Mouse (Mus musculus) frontal cortex, postnatal 10 days (tissue): ENCODE measurements around the gene Pole2.
"Not testable (repeated sequence)": the region's sequence is repeated elsewhere in the genome, so short reads cannot be mapped to it uniquely, and the experiment has no call there.

Source experiments
- DNase-seq, 2 experiments: peaks; one replicate each; pipeline ENCODE4 v3.0.0; 2022; ENCODE audit warnings: low spot score in 2 of 2, mixed read lengths in 1 of 2

Gene Pole2

GRCm38 (mm10) chr12:69179371-69179770, 48.6 kb downstream of the Pole2 start:
- no peak for DNase-seq

- no peak for DNase-seq
Observed at GRCm38 (mm10) chr12:69177526-69177925, 50.5 kb downstream of the Pole2 start.

GRCm38 (mm10) chr12:69175975-69176374, 52.0 kb downstream of the Pole2 start:
- no peak for DNase-seq

- no peak for DNase-seq
Observed at GRCm38 (mm10) chr12:69171307-69171706, 56.7 kb downstream of the Pole2 start.

GRCm38 (mm10) chr12:69168461-69169106, 59.4 kb downstream of the Pole2 start, which contains the start of gene Lrr1:
Gene Lrr1 (plus strand): TSS chr12:69168814.
- DNase-seq = peak; percentile 57 to 81

GRCm38 (mm10) chr12:69167656-69168460, 60.1 kb downstream of the Pole2 start:
- no peak for DNase-seq

- not testable (repeated sequence) for DNase-seq
Observed at GRCm38 (mm10) chr12:69166861-69167581, 61.0 kb downstream of the Pole2 start.

- DNase-seq = no peak
Observed at GRCm38 (mm10) chr12:69164904-69165303, 63.1 kb downstream of the Pole2 start.

- not testable (repeated sequence) for DNase-seq
Observed at GRCm38 (mm10) chr12:69163586-69163985, 64.4 kb downstream of the Pole2 start.

- DNase-seq = not testable (repeated sequence)
Observed at GRCm38 (mm10) chr12:69160677-69161076, 67.3 kb downstream of the Pole2 start.

- no peak for DNase-seq
Observed at GRCm38 (mm10) chr12:69159578-69159940, 68.4 kb downstream of the Pole2 start.

GRCm38 (mm10) chr12:69158765-69159577, 69.0 kb downstream of the Pole2 start, which contains the start of gene Rps29:
Gene Rps29 (minus strand): TSS chr12:69159186.
- peak; percentile 97 to 98 for DNase-seq

- no peak for DNase-seq
Observed at GRCm38 (mm10) chr12:69158366-69158764, 69.6 kb downstream of the Pole2 start.

GRCm38 (mm10) chr12:69157107-69157506, 70.9 kb downstream of the Pole2 start:
- no peak for DNase-seq

- DNase-seq = no peak
Observed at GRCm38 (mm10) chr12:69156436-69156835, 71.6 kb downstream of the Pole2 start.

- DNase-seq = no peak
Observed at GRCm38 (mm10) chr12:69155923-69156322, 72.1 kb downstream of the Pole2 start.
